Mouse (Mus musculus): ENCODE measurements around the gene Crnkl1. TPM values are rescaled to one million over a fixed set of nuclear protein-coding genes. Genes with fewer than 3 reads are reported as not detected.

The Crnkl1 gene
- 10 to 100 TPM; 18.8 to 19.9 (median 19.3) TPM for total RNA-seq (2022)

- DNase-seq (ENCODE audit: low spot score in 2 of 2) = peak; percentile 93
These were observed at the start of gene Crnkl1, which contains the start of gene Cfap61 for GRCm38 (mm10) chr2:145934339-145935231. Gene Crnkl1 (minus strand): TSS chr2:145935014. Gene Cfap61 (plus strand): TSS chr2:145934784.

- DNase-seq (ENCODE audit: low spot score in 2 of 2) = no peak
These were observed 47.7 kb upstream of the Crnkl1 start for GRCm38 (mm10) chr2:145982317-145983045.

DNA sequence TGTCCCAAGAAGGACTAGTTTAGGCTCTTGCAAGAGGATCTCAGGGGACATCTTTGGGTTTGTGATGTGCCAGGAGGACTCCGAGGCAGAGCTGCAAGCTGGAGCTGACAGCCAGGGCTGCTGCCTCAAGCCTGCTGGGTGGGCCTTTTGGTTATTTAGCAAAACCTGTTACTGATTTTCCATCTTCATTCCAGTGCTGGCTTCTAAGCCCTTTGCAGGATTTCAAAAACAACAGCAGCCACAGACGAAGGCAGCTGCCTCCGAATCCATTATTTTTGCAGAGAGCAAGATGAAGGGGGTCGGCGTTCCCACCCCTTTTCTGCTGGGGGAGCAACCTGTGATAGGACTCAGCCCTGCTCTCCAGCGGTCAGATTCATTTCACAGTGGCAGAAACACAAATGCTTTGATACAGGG lies 46.9 kb upstream of the Crnkl1 start:
- DNase-seq (ENCODE audit: low spot score in 2 of 2) = no peak

DNA sequence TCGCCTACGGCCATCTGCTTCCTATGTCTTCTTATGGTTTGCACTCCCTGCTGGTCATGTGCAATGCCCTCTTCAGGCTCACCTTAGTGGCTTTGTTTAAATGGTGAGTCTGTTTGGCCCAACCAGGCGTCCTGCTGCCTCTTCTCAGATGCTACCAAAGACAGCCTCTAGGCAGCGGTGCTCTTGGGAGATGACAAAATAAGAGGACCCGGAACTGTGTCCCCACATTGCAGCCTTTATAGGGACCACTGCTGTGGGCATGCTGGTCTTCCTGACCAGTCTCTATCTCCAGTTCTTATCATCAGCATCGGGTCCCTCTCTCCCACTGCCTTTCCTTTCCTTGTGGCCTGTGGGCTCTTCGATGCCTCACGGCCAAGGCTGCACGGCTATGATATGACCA lies 46.1 kb upstream of the Crnkl1 start:
- no peak for DNase-seq (ENCODE audit: low spot score in 2 of 2)

DNA sequence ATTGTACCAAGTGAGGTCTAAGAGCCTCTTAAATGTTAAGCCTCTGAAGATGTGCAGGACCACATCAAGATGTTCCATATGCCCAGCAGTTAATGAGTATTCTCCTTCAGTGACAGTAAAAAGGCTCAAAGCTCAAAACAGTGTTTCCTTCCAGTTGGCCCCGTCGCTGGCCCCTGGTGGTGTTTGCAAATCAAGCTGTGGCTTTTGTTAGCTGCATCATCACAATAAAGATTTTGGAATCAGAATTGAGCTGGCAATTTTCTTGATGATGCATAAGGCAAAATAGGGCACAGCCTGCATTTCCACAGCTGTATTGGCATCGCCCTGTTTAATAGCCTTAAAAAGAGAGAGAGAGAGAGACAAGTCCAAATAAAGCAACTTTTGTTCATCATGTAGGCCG lies 44.8 kb upstream of the Crnkl1 start:
- no peak for DNase-seq (ENCODE audit: low spot score in 2 of 2)

DNA sequence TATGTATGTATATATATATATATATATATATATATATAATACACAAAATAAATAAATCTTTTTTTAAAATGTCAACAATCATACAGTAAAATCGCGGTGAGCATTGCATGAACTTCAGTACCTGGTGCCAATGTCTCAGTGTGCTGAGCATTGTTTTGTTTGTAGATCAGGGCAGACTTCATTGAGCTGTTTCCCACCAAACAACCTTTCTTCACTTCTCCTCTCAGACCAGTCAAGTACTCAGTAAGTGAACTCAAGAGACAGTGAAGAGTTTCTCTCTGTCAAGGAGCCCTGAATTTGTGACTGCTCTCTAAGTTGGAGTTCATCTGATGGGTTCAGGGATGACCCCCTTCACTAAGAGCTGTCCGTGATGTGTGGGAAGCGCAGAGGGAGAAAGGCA lies 37.8 kb upstream of the Crnkl1 start:
- no peak for DNase-seq (ENCODE audit: low spot score in 2 of 2)

- DNase-seq (ENCODE audit: low spot score in 2 of 2) = peak; percentile 31 to 44
These were observed 36.6 kb upstream of the Crnkl1 start for GRCm38 (mm10) chr2:145971237-145972010.

GRCm38 (mm10) chr2:145970751-145971150 lies 35.9 kb upstream of the Crnkl1 start:
- no peak for DNase-seq (ENCODE audit: low spot score in 2 of 2)

GRCm38 (mm10) chr2:145961861-145962260 lies 27.0 kb upstream of the Crnkl1 start:
- no peak for DNase-seq (ENCODE audit: low spot score in 2 of 2)

DNA sequence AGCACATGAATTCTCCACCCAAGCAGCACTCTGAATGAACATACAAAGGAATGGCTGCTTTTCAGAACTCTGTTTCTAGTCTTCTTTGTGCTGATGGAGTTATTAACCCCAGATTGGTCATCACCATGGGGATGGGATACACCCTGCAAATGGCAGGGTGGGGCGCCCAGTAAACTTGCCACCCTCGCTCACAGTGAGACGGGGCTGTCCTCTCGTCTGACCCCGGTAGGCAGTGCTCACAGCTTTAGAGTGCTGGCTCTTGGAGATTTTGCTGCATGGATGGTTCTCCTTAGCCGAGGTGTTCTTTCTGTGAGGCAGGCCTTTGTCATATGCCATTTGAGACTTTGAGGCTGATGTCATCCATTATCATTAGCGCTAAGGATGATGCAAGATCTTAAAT lies 23.7 kb upstream of the Crnkl1 start:
- no peak for DNase-seq (ENCODE audit: low spot score in 2 of 2)

DNA sequence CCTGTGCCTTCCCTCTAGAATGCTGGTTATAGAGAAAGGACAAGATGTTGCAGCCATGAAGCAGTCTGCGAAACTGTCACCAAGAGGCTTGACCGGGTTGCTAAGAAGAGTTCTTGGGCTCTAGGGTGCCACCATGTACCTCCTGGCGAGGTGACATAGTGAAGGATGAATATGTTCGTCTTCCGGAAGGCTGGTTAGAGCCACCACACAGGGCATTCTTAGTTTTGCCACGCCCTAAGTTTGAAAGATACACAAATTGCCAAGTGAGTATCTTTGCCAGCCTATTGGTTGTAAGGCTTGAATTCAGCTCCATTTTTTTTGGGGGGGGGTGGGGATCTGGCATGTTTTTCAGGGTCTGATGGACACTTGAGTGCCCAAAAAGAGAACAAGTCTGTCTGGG lies 23.3 kb upstream of the Crnkl1 start:
- no peak for DNase-seq (ENCODE audit: low spot score in 2 of 2)

DNA sequence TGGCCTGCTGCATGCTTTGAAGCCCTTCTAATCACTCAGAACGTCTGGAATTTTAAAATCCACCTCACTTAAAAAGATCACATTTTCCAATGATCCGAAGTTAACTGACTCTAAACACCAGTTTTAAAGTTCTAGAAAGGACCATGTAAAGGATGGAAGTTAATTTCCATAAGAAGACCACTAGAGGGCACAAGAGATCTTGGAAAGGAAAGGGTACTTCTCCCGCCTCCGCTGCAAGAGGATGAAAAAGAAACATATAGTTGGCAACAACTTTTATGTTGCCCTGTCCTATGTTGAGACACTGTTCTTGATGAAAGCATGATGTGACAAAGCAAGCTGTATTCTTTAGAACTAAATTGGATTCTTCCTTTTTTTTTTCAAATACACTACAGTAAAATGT lies 22.6 kb upstream of the Crnkl1 start:
- no peak for DNase-seq (ENCODE audit: low spot score in 2 of 2)

GRCm38 (mm10) chr2:145956318-145956717 lies 21.5 kb upstream of the Crnkl1 start:
- no peak for DNase-seq (ENCODE audit: low spot score in 2 of 2)

DNA sequence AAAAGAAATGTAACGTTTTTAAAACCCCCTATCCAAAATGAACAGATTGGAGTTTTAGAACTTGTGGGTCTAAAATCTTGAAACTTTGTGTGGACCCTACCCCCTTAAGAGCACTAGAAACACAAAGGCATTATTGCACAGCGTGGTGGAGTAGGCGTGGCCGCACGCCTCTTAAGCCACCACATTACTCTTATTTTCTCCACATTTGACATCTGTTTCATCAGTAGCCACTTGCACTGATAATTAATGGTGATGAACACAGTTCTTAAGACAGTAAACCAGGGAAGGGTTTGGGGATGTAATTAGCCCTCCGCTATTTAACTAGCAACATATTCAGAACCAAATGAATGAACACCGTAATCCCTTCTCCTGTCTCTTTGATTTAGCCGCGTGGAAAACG lies 21.0 kb upstream of the Crnkl1 start:
- no peak for DNase-seq (ENCODE audit: low spot score in 2 of 2)

DNA sequence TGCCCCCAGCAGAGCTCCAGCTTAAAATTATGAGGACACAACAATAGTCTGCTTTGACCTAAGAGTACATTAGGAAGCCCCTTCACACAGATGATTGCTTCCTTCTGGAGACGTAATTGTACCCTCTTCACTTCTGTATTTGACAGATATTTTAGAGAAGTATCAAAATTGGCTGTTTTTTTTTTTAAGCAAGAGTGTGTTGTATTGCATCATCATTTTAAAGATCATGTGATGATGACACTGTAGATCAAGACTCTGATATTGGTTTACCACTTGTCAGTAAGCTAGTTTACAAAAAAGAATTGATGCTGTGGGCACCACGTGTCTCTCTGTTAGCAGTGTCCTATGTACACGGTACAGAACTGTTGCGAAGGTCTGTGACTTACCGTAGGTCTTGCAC lies 17.9 kb upstream of the Crnkl1 start:
- DNase-seq (ENCODE audit: low spot score in 2 of 2) = no peak

- DNase-seq (ENCODE audit: low spot score in 2 of 2) = no peak
These were observed 15.4 kb upstream of the Crnkl1 start for GRCm38 (mm10) chr2:145950239-145950638.

DNA sequence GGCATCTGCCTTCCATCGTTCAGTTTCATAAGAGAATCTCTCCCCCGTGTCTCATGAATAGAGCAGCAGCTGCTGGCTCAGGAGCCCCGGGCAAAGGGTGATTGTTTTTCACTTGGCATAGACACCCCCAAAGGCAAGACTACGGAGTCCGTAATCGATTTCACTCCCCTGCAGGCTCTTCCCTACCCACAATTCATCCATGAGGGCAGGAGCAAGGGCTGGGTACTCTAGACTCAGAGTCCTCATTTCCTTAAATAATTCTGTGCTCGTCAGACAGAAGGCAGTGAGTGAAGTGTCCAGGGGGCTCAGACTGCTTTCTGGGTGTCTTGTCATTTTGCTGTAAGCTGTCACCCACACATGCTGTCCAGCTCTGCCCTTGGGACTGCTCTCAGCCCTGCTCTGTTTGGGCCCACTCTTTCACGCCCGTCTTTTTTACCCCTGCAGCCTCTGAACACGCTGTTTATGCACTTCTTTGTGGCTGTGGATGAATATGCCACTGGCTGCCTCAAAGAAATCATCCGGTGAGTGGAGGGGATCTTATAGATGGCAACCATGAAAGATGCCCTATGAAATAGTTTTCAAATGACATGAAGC lies 14.8 kb upstream of the Crnkl1 start:
- DNase-seq (ENCODE audit: low spot score in 2 of 2) = no peak

GRCm38 (mm10) chr2:145948402-145948954 lies 13.7 kb upstream of the Crnkl1 start:
- DNase-seq (ENCODE audit: low spot score in 2 of 2) = no peak

- DNase-seq (ENCODE audit: low spot score in 2 of 2) = no peak
These were observed 9.5 kb upstream of the Crnkl1 start for GRCm38 (mm10) chr2:145944286-145944685.

DNA sequence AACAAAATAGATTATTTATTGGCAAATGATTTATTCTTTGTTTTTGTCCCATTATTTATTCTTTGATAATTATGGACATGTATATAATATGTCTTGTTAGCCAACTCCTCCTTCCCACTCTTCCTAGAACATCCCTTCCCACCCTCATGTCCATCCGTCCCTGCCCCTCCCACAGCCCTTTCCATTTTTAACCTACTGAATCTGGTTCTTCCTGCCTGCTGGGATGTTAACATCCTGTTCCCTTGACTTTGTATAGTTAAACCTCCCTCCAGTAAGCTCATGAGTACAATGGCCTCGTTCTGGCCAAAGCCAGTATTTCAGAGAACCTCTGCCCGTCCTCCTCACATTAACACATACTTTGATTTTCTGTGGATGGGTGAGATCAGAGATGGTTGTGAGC lies 6.6 kb upstream of the Crnkl1 start:
- no peak for DNase-seq (ENCODE audit: low spot score in 2 of 2)

- DNase-seq (ENCODE audit: low spot score in 2 of 2) = no peak
These were observed 2.2 kb upstream of the Crnkl1 start for GRCm38 (mm10) chr2:145936975-145937374.
